Mouse (Mus musculus): ENCODE results near the gene Clip3. TPM values are rescaled to one million over a fixed set of nuclear protein-coding genes. Genes with fewer than 3 reads are reported as not detected.

Gene Clip3
- polyA plus RNA-seq, 1 experiment from 2014 or later, result 51.1 TPM

GRCm38 (mm10) chr7:30308076-30309005 lies 16.8 kb downstream of the Clip3 start, which contains the start of gene Alkbh6:
Gene Alkbh6, plus strand, starts transcription at chr7:30308717.
- H3K9me3 ChIP-seq (ENCODE audit: control insufficient read depth, low read length), result no peaks in the 10 kb centered on the region
- 3% methylated on average over 27 of the region's 27 CpGs for WGBS
- H3K9ac ChIP-seq (ENCODE audit: low read depth, low read length), result peak within 1 kb of the TSS; percentile 62
- peak within 1 kb of the TSS; percentile 84 for H3K4me2 ChIP-seq (replicated peaks; ENCODE audit: low read depth, low read length)
- H3K27me3 ChIP-seq (ENCODE audit: control insufficient read depth, insufficient read depth, low read length), result no peaks in the 10 kb centered on the region
- H3K36me3 ChIP-seq (ENCODE audit: control insufficient read depth, insufficient read depth, low read length), result peaks cover 20% of the 10 kb centered on the region
- peak; percentile 100 for ATAC-seq (ENCODE audit: low FRiP score, low TSS enrichment)
- peak within 1 kb of the TSS; percentile 60 for H3K4me3 ChIP-seq (ENCODE audit: low read length)
- H3K4me1 ChIP-seq (ENCODE audit: control insufficient read depth, insufficient read depth, low read length), result peaks cover 8% of the 10 kb centered on the region; the same call in 1 of the 2 replicates
- peak within 1 kb of the TSS; percentile 38; the same call in 1 of the 2 replicates for H3K27ac ChIP-seq (ENCODE audit: low read depth, low read length)

GRCm38 (mm10) chr7:30309395-30310129 lies 18.0 kb downstream of the Clip3 start:
- H3K9ac ChIP-seq (ENCODE audit: low read depth, low read length), result peak overlapping the region; percentile 62; the same call in 1 of the 2 replicates
- H3K4me2 ChIP-seq (replicated peaks; ENCODE audit: low read depth, low read length), result peak overlapping the region; percentile 84
- peaks cover 12% of the 10 kb centered on the region; the same call in 1 of the 2 replicates for H3K4me1 ChIP-seq (ENCODE audit: control insufficient read depth, insufficient read depth, low read length)
- peak overlapping the region; percentile 60 for H3K4me3 ChIP-seq (ENCODE audit: low read length)
- peaks cover 14% of the 10 kb centered on the region for H3K36me3 ChIP-seq (ENCODE audit: control insufficient read depth, insufficient read depth, low read length)
- H3K27ac ChIP-seq (ENCODE audit: low read depth, low read length), result no peak overlapping the region
- WGBS, result 65% methylated on average over 15 of the region's 15 CpGs
- no peaks in the 10 kb centered on the region for H3K27me3 ChIP-seq (ENCODE audit: control insufficient read depth, insufficient read depth, low read length)
- no peaks in the 10 kb centered on the region for H3K9me3 ChIP-seq (ENCODE audit: control insufficient read depth, low read length)
- no peak for ATAC-seq (ENCODE audit: low FRiP score, low TSS enrichment)

DNA sequence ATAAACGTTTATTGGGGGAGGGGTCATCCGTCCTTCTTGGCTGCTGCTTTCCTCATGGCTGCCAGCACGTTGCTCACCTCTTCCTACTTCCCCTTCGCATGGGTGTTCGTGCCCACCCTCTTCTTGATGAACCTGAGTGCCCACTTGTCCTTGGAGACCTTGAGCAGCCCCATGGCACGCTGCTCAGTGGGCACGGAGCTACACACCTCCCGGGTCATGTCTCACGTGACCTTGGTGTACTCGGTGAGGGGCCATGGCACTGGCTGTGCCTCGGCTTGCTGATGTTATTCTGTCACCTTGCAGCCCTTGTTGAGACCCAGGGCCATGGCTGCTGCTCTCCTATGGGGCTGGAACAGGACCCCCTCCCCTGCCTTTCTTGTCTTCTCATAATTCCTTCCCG lies 18.6 kb downstream of the Clip3 start:
- Histone ChIP-seq H3K4me1 (ENCODE audit: control insufficient read depth, insufficient read depth, low read length) (peaks cover 15% of the 10 kb centered on the region; the same call in 1 of the 2 replicates), H3K27me3 (ENCODE audit: control insufficient read depth, insufficient read depth, low read length) (no peaks in the 10 kb centered on the region), H3K36me3 (ENCODE audit: control insufficient read depth, insufficient read depth, low read length) (peaks cover 14% of the 10 kb centered on the region), H3K4me3 (ENCODE audit: low read length) (no peak overlapping the region), H3K4me2 (replicated peaks; ENCODE audit: low read depth, low read length) (no peak overlapping the region), H3K9ac (ENCODE audit: low read depth, low read length) (no peak overlapping the region), H3K9me3 (ENCODE audit: control insufficient read depth, low read length) (no peaks in the 10 kb centered on the region), H3K27ac (ENCODE audit: low read depth, low read length) (no peak overlapping the region)
- 91% methylated on average over 12 of the region's 12 CpGs for WGBS
- ATAC-seq (ENCODE audit: low FRiP score, low TSS enrichment), result no peak

DNA sequence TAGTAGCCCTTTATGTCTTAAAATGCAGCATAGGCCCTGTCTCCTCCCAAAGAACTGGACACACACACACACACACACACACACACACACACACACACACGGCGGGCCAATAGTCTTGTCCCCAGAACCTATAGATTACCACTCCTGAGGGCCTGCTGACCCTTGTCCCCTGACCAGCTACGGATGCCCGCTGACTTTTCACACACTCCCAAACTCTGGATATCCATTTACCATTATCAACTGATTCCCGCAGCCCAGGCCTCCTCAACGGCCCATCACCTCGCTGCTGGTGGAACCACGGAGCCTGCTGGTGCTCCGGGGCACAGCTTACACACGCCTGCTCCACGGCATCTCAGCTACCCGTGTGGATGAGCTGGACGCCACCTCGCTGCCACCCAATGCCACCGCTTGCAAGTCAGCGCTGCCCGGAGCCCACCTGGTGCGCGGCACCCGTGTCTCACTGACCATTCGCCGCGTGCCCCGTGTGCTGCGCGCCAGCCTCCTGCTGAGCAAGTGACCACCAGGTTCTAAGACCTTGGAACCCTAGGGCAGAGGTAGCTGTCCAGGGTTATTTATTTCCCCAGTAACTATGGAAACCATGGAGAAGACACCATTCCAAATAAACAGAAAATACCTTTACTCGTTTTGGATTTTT lies 22.3 kb downstream of the Clip3 start:
- ATAC-seq (ENCODE audit: low FRiP score, low TSS enrichment), result no peak
- H3K4me3 ChIP-seq (ENCODE audit: low read length), result no peak overlapping the region
- peaks cover 6% of the 10 kb centered on the region; the same call in 1 of the 2 replicates for H3K36me3 ChIP-seq (ENCODE audit: control insufficient read depth, insufficient read depth, low read length)
- H3K9me3 ChIP-seq (ENCODE audit: control insufficient read depth, low read length), result no peaks in the 10 kb centered on the region
- no peak overlapping the region; the same call in 1 of the 2 replicates for H3K9ac ChIP-seq (ENCODE audit: low read depth, low read length)
- H3K27ac ChIP-seq (ENCODE audit: low read depth, low read length), result no peak overlapping the region
- peaks cover 13% of the 10 kb centered on the region; the same call in 1 of the 2 replicates for H3K4me1 ChIP-seq (ENCODE audit: control insufficient read depth, insufficient read depth, low read length)
- 40% methylated on average over 27 of the region's 27 CpGs for whole genome bisulfite sequencing
- H3K4me2 ChIP-seq (replicated peaks; ENCODE audit: low read depth, low read length), result no peak overlapping the region; the same call in 1 of the 2 replicates
- H3K27me3 ChIP-seq (ENCODE audit: control insufficient read depth, insufficient read depth, low read length), result no peaks in the 10 kb centered on the region

GRCm38 (mm10) chr7:30314721-30315155 lies 23.2 kb downstream of the Clip3 start, which contains the start of gene Syne4:
Gene Syne4, plus strand, starts transcription at chr7:30314807.
- H3K36me3 ChIP-seq (ENCODE audit: control insufficient read depth, insufficient read depth, low read length), result peaks cover 6% of the 10 kb centered on the region; the same call in 1 of the 2 replicates
- ATAC-seq (ENCODE audit: low FRiP score, low TSS enrichment), result peak; percentile 83
- peak within 1 kb of the TSS; percentile 58 for H3K9ac ChIP-seq (ENCODE audit: low read depth, low read length)
- H3K4me3 ChIP-seq (ENCODE audit: low read length), result peak within 1 kb of the TSS; percentile 43
- H3K9me3 ChIP-seq (ENCODE audit: control insufficient read depth, low read length), result no peaks in the 10 kb centered on the region
- H3K4me1 ChIP-seq (ENCODE audit: control insufficient read depth, insufficient read depth, low read length), result peaks cover 9% of the 10 kb centered on the region; the same call in 1 of the 2 replicates
- WGBS, result 0% methylated on average over 9 of the region's 9 CpGs
- H3K4me2 ChIP-seq (replicated peaks; ENCODE audit: low read depth, low read length), result peak within 1 kb of the TSS; percentile 51
- peak within 1 kb of the TSS; percentile 71; the same call in 1 of the 2 replicates for H3K27ac ChIP-seq (ENCODE audit: low read depth, low read length)
- H3K27me3 ChIP-seq (ENCODE audit: control insufficient read depth, insufficient read depth, low read length), result no peaks in the 10 kb centered on the region

DNA sequence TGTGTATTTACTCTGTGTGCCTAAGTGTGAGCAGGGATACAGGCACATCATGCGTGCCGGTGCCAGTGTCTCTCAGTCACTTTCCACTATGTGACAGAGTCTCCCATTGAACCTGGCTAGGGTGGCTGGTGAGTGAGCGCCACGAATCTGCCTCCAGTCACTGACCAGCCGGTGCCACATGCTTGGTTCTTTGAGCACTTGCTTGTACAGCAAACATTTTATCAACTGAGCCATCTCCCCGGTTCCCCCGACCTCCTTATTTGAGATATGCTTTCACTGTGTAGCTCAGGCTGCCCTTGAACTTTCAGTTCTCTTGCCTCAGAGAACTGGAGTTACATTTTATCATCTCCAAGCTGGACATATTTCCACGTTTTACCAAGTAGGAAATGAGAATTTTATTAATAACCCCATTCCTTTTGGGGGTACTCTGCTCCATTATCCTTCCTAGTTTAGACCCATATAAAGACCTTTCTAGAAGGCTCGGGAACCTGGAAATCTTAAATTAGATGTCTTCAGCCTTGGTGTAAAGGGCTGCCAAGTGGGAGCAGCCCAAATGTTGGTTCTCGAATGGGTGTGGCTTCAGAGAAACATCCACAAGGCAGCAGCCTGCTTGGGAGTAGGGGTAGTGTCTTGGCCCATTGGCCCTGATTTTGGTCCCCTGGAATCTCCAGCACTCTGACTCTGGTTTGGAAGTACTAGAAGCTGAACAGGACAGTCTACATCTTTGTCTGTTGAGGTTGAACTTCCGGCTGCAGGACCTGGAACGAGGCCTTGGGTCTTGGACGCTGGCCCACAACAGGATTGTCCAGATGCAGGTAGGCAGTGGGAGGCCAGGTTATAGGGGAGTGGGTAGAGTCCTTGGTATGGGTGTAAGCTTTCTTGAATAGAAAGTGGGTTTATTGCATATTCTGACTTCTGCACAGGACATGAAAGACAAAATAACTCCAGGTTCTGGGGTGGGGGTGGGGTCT lies 24.3 kb downstream of the Clip3 start:
- H3K4me2 ChIP-seq (replicated peaks; ENCODE audit: low read depth, low read length), result peak overlapping the region; percentile 51
- peaks cover 10% of the 10 kb centered on the region; the same call in 1 of the 2 replicates for H3K4me1 ChIP-seq (ENCODE audit: control insufficient read depth, insufficient read depth, low read length)
- H3K27me3 ChIP-seq (ENCODE audit: control insufficient read depth, insufficient read depth, low read length), result no peaks in the 10 kb centered on the region
- 69% methylated on average over 13 of the region's 13 CpGs for WGBS
- peak overlapping the region; percentile 58 for H3K9ac ChIP-seq (ENCODE audit: low read depth, low read length)
- ATAC-seq (ENCODE audit: low FRiP score, low TSS enrichment), result no peak
- no peak overlapping the region for H3K27ac ChIP-seq (ENCODE audit: low read depth, low read length)
- peak overlapping the region; percentile 43 for H3K4me3 ChIP-seq (ENCODE audit: low read length)
- H3K36me3 ChIP-seq (ENCODE audit: control insufficient read depth, insufficient read depth, low read length), result peaks cover 4% of the 10 kb centered on the region; the same call in 1 of the 2 replicates
- H3K9me3 ChIP-seq (ENCODE audit: control insufficient read depth, low read length), result no peaks in the 10 kb centered on the region

GRCm38 (mm10) chr7:30318142-30318541 lies 26.6 kb downstream of the Clip3 start:
- Histone ChIP-seq H3K4me3 (ENCODE audit: low read length) (no peak overlapping the region), H3K4me2 (replicated peaks; ENCODE audit: low read depth, low read length) (no peak overlapping the region), H3K27ac (ENCODE audit: low read depth, low read length) (no peak overlapping the region), H3K36me3 (ENCODE audit: control insufficient read depth, insufficient read depth, low read length) (no peaks in the 10 kb centered on the region), H3K27me3 (ENCODE audit: control insufficient read depth, insufficient read depth, low read length) (no peaks in the 10 kb centered on the region), H3K9ac (ENCODE audit: low read depth, low read length) (no peak overlapping the region), H3K4me1 (ENCODE audit: control insufficient read depth, insufficient read depth, low read length) (peaks cover 21% of the 10 kb centered on the region), H3K9me3 (ENCODE audit: control insufficient read depth, low read length) (no peaks in the 10 kb centered on the region)
- 70% methylated on average over 3 of the region's 3 CpGs for WGBS
- ATAC-seq (ENCODE audit: low FRiP score, low TSS enrichment), result no peak
